Mouse (Mus musculus) hematopoietic stem cell, adult 5-6 weeks (primary cell): Measurements from ENCODE around the gene Nek8. TPM values are rescaled to one million over a fixed set of nuclear protein-coding genes. Genes with fewer than 3 reads are reported as not detected.

Source experiments
- ATAC-seq, 2 experiments: fragments of 125-278 bp in 1 of 2; replicated peaks in 1 of 2; 2 replicates each; pipeline ENCODE4 v1.8.0; 2016 to 2017; ENCODE audit warnings: inconsistent platforms in 2 of 2, mild to moderate bottlenecking in 2 of 2, moderate number of reproducible peaks in 2 of 2, low read depth in 1 of 2, moderate TSS enrichment in 1 of 2; ENCODE audit not compliant: low FRiP score in 2 of 2, poor library complexity in 2 of 2, severe bottlenecking in 2 of 2, insufficient read depth in 1 of 2, low TSS enrichment in 1 of 2
- total RNA-seq: library from RNA; stranded (forward); fragments of 172-1452, 232-1000 nt; gene quantifications from 2 replicates; pipeline ENCODE4 v1.2.3, GENCODE M21; 2017

Nek8 gene
- total RNA-seq, 1 experiment from 2014 or later = 4.8 TPM

DNA sequence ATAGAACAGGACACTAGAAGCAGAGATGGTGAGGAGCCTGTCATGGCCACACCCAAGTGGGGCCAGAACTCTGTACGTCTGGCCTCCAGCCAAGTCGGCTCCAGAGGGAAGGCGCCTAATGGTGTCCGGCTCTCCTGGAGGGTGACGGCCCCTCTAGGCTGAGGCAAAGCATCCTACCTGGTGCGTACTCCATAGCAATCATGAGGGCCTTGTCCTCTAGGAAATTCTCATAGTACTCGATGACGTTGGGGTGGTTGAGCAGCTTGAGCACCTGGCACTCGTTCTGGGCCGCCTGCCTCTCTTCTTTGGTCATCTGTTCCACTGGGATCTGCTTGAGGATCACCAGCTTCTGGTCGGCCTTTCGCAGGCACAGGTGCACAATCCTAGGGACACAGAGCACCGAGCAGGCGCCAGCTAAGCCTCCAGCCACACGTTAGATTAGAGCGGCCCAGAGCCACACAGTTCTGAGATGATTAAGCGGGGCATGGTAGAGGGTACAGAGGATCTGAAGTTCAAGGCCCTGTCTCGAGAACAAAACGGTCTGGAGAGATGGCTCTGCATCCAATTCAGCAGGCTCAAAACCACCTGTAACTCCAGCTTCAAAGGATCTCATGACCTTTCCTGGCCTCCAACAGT, 3.6 kb downstream of the Nek8 start:
- no peak for ATAC-seq

DNA sequence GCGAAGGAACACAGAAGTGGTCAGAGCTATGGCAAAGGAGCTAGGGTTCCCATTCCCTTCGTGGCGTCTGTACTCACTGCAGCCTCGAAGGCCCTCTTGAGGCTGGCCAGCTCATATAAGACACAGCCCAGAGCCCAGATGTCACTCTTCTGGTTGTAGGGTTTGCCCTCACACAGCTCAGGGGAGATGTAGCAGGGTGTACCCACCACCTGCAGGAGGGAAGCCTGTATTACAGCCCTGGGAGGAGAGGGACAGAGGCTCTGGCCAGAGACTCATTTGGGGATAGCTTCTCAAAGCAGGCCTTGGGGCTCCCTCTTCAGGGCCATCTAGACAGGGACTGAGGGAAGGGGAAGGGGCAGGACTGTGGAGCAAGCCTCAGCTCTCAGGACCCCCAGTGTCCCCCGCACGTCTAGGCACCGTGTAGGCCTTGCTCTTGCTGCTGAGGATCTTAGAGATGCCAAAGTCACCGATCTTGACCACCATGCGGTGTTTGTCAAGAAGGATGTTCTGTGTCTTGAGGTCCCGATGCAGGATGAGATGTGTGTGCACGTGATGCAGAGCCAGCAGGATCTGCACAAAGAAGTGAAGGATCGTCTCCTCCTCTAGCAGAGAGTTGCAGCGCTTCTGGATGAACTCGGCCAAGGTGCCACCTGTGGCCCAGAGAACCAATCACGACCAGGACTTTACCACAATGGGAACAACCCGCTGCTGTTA, 4.3 kb downstream of the Nek8 start:
- ATAC-seq = no peak

DNA sequence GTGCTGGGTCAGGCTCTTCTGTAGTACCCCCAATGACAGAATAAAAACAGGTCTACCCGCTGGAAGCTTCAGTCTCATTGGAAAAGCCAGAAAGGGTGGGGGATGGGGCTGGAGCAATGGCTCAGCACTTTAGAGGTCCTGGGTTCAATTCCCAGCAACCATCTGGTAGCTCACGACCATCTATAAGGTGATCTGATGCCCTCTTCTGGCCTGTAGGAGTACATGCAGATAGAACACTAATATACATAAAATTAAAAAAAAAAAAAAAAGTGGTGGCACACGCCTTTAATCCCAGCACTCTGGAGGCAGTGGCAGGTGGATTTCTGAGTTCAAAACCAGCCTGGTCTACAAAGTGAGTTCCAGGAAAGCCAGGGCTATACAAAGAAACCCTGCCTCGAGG, 5.1 kb downstream of the Nek8 start:
- no peak for ATAC-seq

- no peak for ATAC-seq
Observed at GRCm38 (mm10) chr11:78170306-78170705, 6.2 kb downstream of the Nek8 start.

GRCm38 (mm10) chr11:78168541-78169468, 7.7 kb downstream of the Nek8 start:
- peak; percentile 28 to 54; a peak in 3 of 4 replicates for ATAC-seq

DNA sequence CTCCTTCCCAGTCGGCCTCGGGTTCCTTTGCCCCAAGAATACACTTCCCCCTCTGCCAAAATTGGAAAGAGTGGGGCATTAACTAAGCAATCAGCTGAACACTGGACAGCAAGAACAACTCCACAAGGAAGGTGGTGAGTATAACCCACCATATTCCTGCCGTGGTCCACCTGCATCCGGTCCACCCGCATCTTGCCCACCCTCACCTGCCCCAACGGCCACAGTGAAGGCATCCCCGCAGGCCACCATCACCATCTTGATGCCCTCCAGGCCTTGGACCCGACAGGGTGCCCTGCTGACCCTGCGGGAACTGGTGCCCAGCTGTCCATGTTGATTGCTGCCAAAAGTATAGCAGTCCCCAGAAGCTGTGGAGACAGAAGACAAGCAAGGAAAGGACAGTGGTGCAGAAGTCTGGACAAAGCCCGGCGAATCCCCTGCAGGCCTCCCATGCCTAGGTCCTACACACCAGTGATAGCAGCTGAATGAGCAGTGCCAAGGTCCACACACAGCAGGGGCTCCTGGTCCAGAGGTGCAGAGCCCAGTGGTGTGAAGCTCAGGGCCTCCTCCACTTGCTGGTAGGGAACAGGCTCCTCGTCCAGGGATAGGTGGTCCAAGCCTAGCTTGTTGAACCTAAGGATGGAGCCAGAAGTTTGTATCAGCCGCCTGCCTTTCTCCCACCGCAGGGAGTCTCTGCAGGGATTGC, 9.1 kb downstream of the Nek8 start:
- no peak for ATAC-seq

- ATAC-seq = no peak
Observed at GRCm38 (mm10) chr11:78166640-78167039, 9.8 kb downstream of the Nek8 start.

DNA sequence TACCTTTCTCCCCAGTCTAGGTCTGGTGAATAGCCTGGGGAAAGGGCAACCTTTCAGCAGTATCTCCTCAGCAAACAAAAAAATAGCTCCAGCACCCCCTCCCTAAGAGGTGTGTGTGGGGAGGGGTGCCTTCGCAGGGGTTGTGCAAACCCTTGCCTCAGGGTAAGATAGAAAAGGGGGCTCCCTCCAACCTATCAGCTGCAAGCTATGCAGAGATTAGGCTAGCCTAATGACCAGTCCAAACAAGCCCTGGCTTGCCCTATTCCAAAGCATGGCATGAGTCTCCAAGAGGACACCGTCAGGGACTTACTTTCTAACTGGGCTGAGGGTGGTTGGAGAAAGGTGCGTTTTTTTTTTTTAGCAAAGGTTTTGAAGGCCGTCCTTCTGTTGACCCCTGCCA, 10.3 kb downstream of the Nek8 start:
- no peak for ATAC-seq

- peak; percentile 16 to 19; a peak in 2 of 4 replicates for ATAC-seq
Observed at GRCm38 (mm10) chr11:78165761-78166109, 10.7 kb downstream of the Nek8 start.

- ATAC-seq = peak; percentile 47 to 59
Observed at GRCm38 (mm10) chr11:78164924-78165760, 11.3 kb downstream of the Nek8 start, which contains the start of gene Traf4. TSS of gene Traf4 (minus strand) at chr11:78165589.

DNA sequence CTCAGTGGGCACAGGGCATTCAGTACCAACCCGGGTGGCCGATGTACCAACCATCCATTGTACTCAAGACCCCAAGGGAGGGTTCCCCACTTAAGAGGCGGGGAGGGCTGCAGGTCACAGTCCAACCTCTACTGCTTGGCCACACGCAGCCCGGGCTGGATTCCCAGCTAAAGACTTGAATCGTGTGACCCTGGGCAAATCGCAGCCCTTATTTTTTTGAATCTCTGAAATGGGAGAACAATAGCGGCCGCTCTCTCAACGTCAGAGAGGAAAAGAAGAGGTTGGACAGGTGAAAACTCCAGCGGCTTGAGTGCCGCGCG, 11.9 kb downstream of the Nek8 start:
- ATAC-seq = no peak

GRCm38 (mm10) chr11:78163681-78164603, 12.5 kb downstream of the Nek8 start:
- no peak for ATAC-seq

- ATAC-seq = no peak
Observed at GRCm38 (mm10) chr11:78163045-78163444, 13.4 kb downstream of the Nek8 start.

GRCm38 (mm10) chr11:78162504-78162903, 14.0 kb downstream of the Nek8 start:
- no peak for ATAC-seq

- ATAC-seq = no peak
Observed at GRCm38 (mm10) chr11:78161968-78162367, 14.5 kb downstream of the Nek8 start.

DNA sequence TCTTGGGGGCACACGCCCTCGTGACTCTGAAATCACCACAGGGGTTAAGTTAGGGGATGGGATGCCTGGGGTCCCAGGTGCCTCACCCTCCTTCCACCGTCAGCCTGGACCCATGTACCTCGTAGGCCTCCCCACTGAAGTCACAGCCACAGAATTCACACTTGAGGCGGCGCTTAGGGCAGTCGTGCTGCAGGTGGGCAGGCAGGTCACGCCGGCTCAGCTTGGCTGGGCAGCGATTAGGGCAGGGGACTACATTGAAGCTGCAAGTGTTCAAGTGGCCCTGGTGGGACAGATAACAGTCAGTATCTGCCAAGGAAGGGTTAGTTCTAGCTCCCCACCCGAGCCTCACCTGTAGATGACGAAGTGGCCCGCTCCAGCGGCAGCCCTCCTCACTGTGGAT, 15.3 kb downstream of the Nek8 start:
- no peak for ATAC-seq
